Mouse (Mus musculus): ENCODE results near the gene Sgtb. TPM values are rescaled to one million over a fixed set of nuclear protein-coding genes. Genes with fewer than 3 reads are reported as not detected.

The Sgtb gene
- polyA plus RNA-seq, 1 experiment from 2014 or later, result 4.9 TPM

GRCm38 (mm10) chr13:104084600-104084999, 24.9 kb upstream of the Sgtb start:
- Histone ChIP-seq H3K36me3 (no peaks in the 10 kb centered on the region), H3K4me3 (no peak overlapping the region), H3K9me3 (no peaks in the 10 kb centered on the region), H3K4me2 (no peak overlapping the region), H3K4me1 (no peaks in the 10 kb centered on the region), H3K27me3 (no peaks in the 10 kb centered on the region), H3K9ac (no peak overlapping the region), H3K27ac (no peak overlapping the region)
- 57% methylated on average over 2 of the region's 2 CpGs for WGBS
- ATAC-seq (ENCODE audit: insufficient number of reproducible peaks, low FRiP score, low TSS enrichment, low read depth), result no peak

GRCm38 (mm10) chr13:104089387-104089786, 20.2 kb upstream of the Sgtb start:
- no peak for ATAC-seq (ENCODE audit: insufficient number of reproducible peaks, low FRiP score, low TSS enrichment, low read depth)

GRCm38 (mm10) chr13:104091734-104092133, 17.8 kb upstream of the Sgtb start:
- no peaks in the 10 kb centered on the region for H3K36me3 ChIP-seq
- ATAC-seq (ENCODE audit: insufficient number of reproducible peaks, low FRiP score, low TSS enrichment, low read depth), result no peak
- no peaks in the 10 kb centered on the region for H3K9me3 ChIP-seq
- H3K27me3 ChIP-seq, result no peaks in the 10 kb centered on the region
- H3K9ac ChIP-seq, result no peak overlapping the region
- H3K4me1 ChIP-seq, result peaks cover 3% of the 10 kb centered on the region; the same call in 1 of the 2 replicates
- no peak overlapping the region for H3K27ac ChIP-seq
- H3K4me3 ChIP-seq, result no peak overlapping the region
- no peak overlapping the region for H3K4me2 ChIP-seq
- WGBS, result 9% methylated on average over 1 of the region's 1 CpGs

More at GRCm38 (mm10) chr13:104089387-104089786, 20.2 kb upstream of the Sgtb start:
- H3K27me3 ChIP-seq, result no peaks in the 10 kb centered on the region
- H3K4me2 ChIP-seq, result no peak overlapping the region
- no peaks in the 10 kb centered on the region for H3K36me3 ChIP-seq
- WGBS, result 19% methylated on average over 1 of the region's 1 CpGs
- H3K9ac ChIP-seq, result no peak overlapping the region
- no peaks in the 10 kb centered on the region for H3K4me1 ChIP-seq
- no peak overlapping the region for H3K27ac ChIP-seq
- no peaks in the 10 kb centered on the region for H3K9me3 ChIP-seq
- H3K4me3 ChIP-seq, result no peak overlapping the region

GRCm38 (mm10) chr13:104094531-104095385, 14.8 kb upstream of the Sgtb start:
- ATAC-seq (ENCODE audit: insufficient number of reproducible peaks, low FRiP score, low TSS enrichment, low read depth), result no peak
- 74% methylated on average over 11 of the region's 11 CpGs for WGBS
- H3K27ac ChIP-seq, result no peak overlapping the region

GRCm38 (mm10) chr13:104095955-104096354, 13.6 kb upstream of the Sgtb start:
- Histone ChIP-seq H3K27me3 (no peaks in the 10 kb centered on the region), H3K9ac (no peak overlapping the region), H3K4me1 (peaks cover 3% of the 10 kb centered on the region; the same call in 1 of the 2 replicates), H3K36me3 (no peaks in the 10 kb centered on the region), H3K9me3 (no peaks in the 10 kb centered on the region), H3K4me3 (no peak overlapping the region), H3K4me2 (no peak overlapping the region), H3K27ac (no peak overlapping the region)
- 71% methylated on average over 7 of the region's 7 CpGs for WGBS
- ATAC-seq (ENCODE audit: insufficient number of reproducible peaks, low FRiP score, low TSS enrichment, low read depth), result no peak

More at GRCm38 (mm10) chr13:104094531-104095385, 14.8 kb upstream of the Sgtb start:
- Histone ChIP-seq H3K4me1 (peaks cover 3% of the 10 kb centered on the region; the same call in 1 of the 2 replicates), H3K4me3 (no peak overlapping the region), H3K4me2 (no peak overlapping the region), H3K9ac (no peak overlapping the region), H3K9me3 (no peaks in the 10 kb centered on the region), H3K27me3 (no peaks in the 10 kb centered on the region), H3K36me3 (no peaks in the 10 kb centered on the region)

GRCm38 (mm10) chr13:104097190-104097589, 12.4 kb upstream of the Sgtb start:
- no peak for ATAC-seq (ENCODE audit: insufficient number of reproducible peaks, low FRiP score, low TSS enrichment, low read depth)
- H3K9me3 ChIP-seq, result no peaks in the 10 kb centered on the region
- no peak overlapping the region for H3K9ac ChIP-seq

GRCm38 (mm10) chr13:104100416-104100815, 9.1 kb upstream of the Sgtb start:
- Histone ChIP-seq H3K9me3 (no peaks in the 10 kb centered on the region), H3K36me3 (no peaks in the 10 kb centered on the region), H3K9ac (no peak overlapping the region), H3K4me3 (no peak overlapping the region), H3K27ac (no peak overlapping the region), H3K4me1 (no peaks in the 10 kb centered on the region), H3K27me3 (no peaks in the 10 kb centered on the region), H3K4me2 (no peak overlapping the region)
- 83% methylated on average over 4 of the region's 4 CpGs for WGBS
- no peak for ATAC-seq (ENCODE audit: insufficient number of reproducible peaks, low FRiP score, low TSS enrichment, low read depth)

More at GRCm38 (mm10) chr13:104097190-104097589, 12.4 kb upstream of the Sgtb start:
- Histone ChIP-seq H3K27me3 (no peaks in the 10 kb centered on the region), H3K36me3 (no peaks in the 10 kb centered on the region), H3K4me2 (no peak overlapping the region), H3K27ac (no peak overlapping the region), H3K4me1 (peaks cover 3% of the 10 kb centered on the region; the same call in 1 of the 2 replicates), H3K4me3 (no peak overlapping the region)
- WGBS, result 91% methylated on average over 7 of the region's 7 CpGs

GRCm38 (mm10) chr13:104101606-104102235, 7.8 kb upstream of the Sgtb start:
- H3K27me3 ChIP-seq, result no peaks in the 10 kb centered on the region
- no peaks in the 10 kb centered on the region for H3K4me1 ChIP-seq
- no peak for ATAC-seq (ENCODE audit: insufficient number of reproducible peaks, low FRiP score, low TSS enrichment, low read depth)
- no peak overlapping the region for H3K9ac ChIP-seq
- 88% methylated on average over 5 of the region's 5 CpGs for WGBS
- no peak overlapping the region for H3K4me3 ChIP-seq
- H3K9me3 ChIP-seq, result no peaks in the 10 kb centered on the region
- H3K27ac ChIP-seq, result no peak overlapping the region
- H3K36me3 ChIP-seq, result no peaks in the 10 kb centered on the region
- no peak overlapping the region for H3K4me2 ChIP-seq

- H3K9me3 ChIP-seq, result no peaks in the 10 kb centered on the region
- H3K9ac ChIP-seq, result peak overlapping the region; percentile 69
- peaks cover 15% of the 10 kb centered on the region for H3K4me1 ChIP-seq
- no peaks in the 10 kb centered on the region for H3K27me3 ChIP-seq
- no peaks in the 10 kb centered on the region for H3K36me3 ChIP-seq
- H3K4me3 ChIP-seq, result peak overlapping the region; percentile 68
- WGBS, result under 1% methylated on average over 24 of the region's 24 CpGs
- H3K4me2 ChIP-seq, result peak overlapping the region; percentile 98
- no peak for ATAC-seq (ENCODE audit: insufficient number of reproducible peaks, low FRiP score, low TSS enrichment, low read depth)
- peak overlapping the region; percentile 63 for H3K27ac ChIP-seq
Measured at GRCm38 (mm10) chr13:104108651-104109287, 772 bp upstream of the Sgtb start.

GRCm38 (mm10) chr13:104109816-104110521, 428 bp downstream of the Sgtb start:
- peak; percentile 73 for ATAC-seq (ENCODE audit: insufficient number of reproducible peaks, low FRiP score, low TSS enrichment, low read depth)
- H3K9ac ChIP-seq, result peak overlapping the region; percentile 51
- H3K36me3 ChIP-seq, result no peaks in the 10 kb centered on the region
- WGBS, result under 1% methylated on average over 33 of the region's 38 CpGs
- peak overlapping the region; percentile 68 for H3K4me3 ChIP-seq
- no peaks in the 10 kb centered on the region for H3K9me3 ChIP-seq
- H3K27me3 ChIP-seq, result no peaks in the 10 kb centered on the region
- peak overlapping the region; percentile 98 for H3K4me2 ChIP-seq
- peaks cover 15% of the 10 kb centered on the region for H3K4me1 ChIP-seq
- H3K27ac ChIP-seq, result peak overlapping the region; percentile 71; the same call in 1 of the 2 replicates

- Histone ChIP-seq H3K9me3 (no peaks in the 10 kb centered on the region), H3K4me1 (peaks cover 15% of the 10 kb centered on the region), H3K36me3 (no peaks in the 10 kb centered on the region), H3K4me2 (peak overlapping the region; percentile 98), H3K27ac (no peak overlapping the region), H3K27me3 (no peaks in the 10 kb centered on the region), H3K4me3 (peak overlapping the region; percentile 68), H3K9ac (no peak overlapping the region)
- no peak for ATAC-seq (ENCODE audit: insufficient number of reproducible peaks, low FRiP score, low TSS enrichment, low read depth)
- 50% methylated on average over 7 of the region's 7 CpGs for WGBS
Measured at GRCm38 (mm10) chr13:104110526-104110925, 985 bp downstream of the Sgtb start.
